8 mouse cellular contexts compared by ENCODE assay signal in genomic region chr10:12868189-12869028, GRCm38 (mm10). TPM values are rescaled to one million over a fixed set of nuclear protein-coding genes. Genes with fewer than 3 reads are reported as not detected.
DNase-seq lines count a peak whose midpoint lies in the region; ATAC-seq and TF ChIP-seq lines count a peak whose summit lies in the region.

No protein-coding gene starts in this region.

- H3K4me3 ChIP-seq in hindbrain, postnatal 0 days (ENCODE audit: low read length): peak overlapping the region; percentile 85
- H3K4me3 ChIP-seq in liver, embryonic 14.5 days (ENCODE audit: insufficient read depth in 1 of 2, low read depth in 2 of 2, low read length in 2 of 2): peak overlapping the region; percentile 55 to 64

- H3K9me3 ChIP-seq in hindbrain, postnatal 0 days (ENCODE audit: low read length): no peaks in the 10 kb centered on the region
- no peaks in the 10 kb centered on the region for H3K9me3 ChIP-seq in liver, embryonic 14.5 days (ENCODE audit: control insufficient read depth, low read length)

- H3K4me2 ChIP-seq in hindbrain, postnatal 0 days (ENCODE audit: low read depth, low read length): peak overlapping the region; percentile 96
- peak overlapping the region; percentile 86 for H3K4me2 ChIP-seq in liver, embryonic 14.5 days (ENCODE audit: low read depth)

- peaks cover 7% of the 10 kb centered on the region; the same call in 1 of the 2 replicates for H3K4me1 ChIP-seq in hindbrain, postnatal 0 days (ENCODE audit: insufficient read depth, low read length)
- H3K4me1 ChIP-seq in liver, embryonic 14.5 days (replicated peaks; ENCODE audit: control insufficient read depth in 2 of 2, insufficient read depth in 2 of 2, low read length in 1 of 2): peaks cover 0 to 6% of the 10 kb centered on the region in 2 experiments; a peak in 2 of 4 replicates

- peak overlapping the region; percentile 71 for H3K9ac ChIP-seq in hindbrain, postnatal 0 days (replicated peaks; ENCODE audit: low read length)
- peak overlapping the region; percentile 65 for H3K9ac ChIP-seq in liver, embryonic 14.5 days (replicated peaks)

- TF ChIP-seq CTCF in hindbrain, postnatal 0 days (IDR thresholded peaks at IDR 0.05; ENCODE audit: low read depth): no peak
- peak; percentile 1; the same call in 1 of the 2 replicates for TF ChIP-seq CTCF in liver, embryonic 14.5 days (IDR thresholded peaks at IDR 0.05; ENCODE audit: low read depth)

- under 1% methylated on average over 39 of the region's 41 CpGs for WGBS in hindbrain, postnatal 0 days
- 0% methylated on average over 41 of the region's 41 CpGs for WGBS in liver, embryonic 14.5 days (ENCODE audit: insufficient replicate concordance)

- H3K27ac ChIP-seq in hindbrain, postnatal 0 days: peak overlapping the region; percentile 73
- peak overlapping the region; percentile 58 for H3K27ac ChIP-seq in liver, embryonic 14.5 days

- no peak for TF ChIP-seq EP300 in liver, embryonic 14.5 days (IDR thresholded peaks at IDR 0.05; ENCODE audit: low read depth)

- peak; percentile 69 for ATAC-seq in hindbrain, postnatal 0 days
- peak; percentile 82 for ATAC-seq in liver, embryonic 14.5 days (ENCODE audit: insufficient read depth)

- H3K36me3 ChIP-seq in hindbrain, postnatal 0 days (ENCODE audit: insufficient read depth, low read length): no peaks in the 10 kb centered on the region
- no peaks in the 10 kb centered on the region for H3K36me3 ChIP-seq in liver, embryonic 14.5 days (replicated peaks; ENCODE audit: control insufficient read depth, insufficient read depth, low read depth)

- H3K27me3 ChIP-seq in hindbrain, postnatal 0 days (ENCODE audit: insufficient read depth, low read length): no peaks in the 10 kb centered on the region
- H3K27me3 ChIP-seq in liver, embryonic 14.5 days (ENCODE audit: control insufficient read depth, insufficient read depth, low read length): no peaks in the 10 kb centered on the region

- DNase-seq in right cerebral cortex, adult 18-20 months: peak; percentile 6
- DNase-seq in right cerebral cortex, postnatal 14 days: no peak
- peak; percentile 53 to 58 for DNase-seq in cerebellum, postnatal 14 days
- peak; percentile 69 for DNase-seq in gastrocnemius, postnatal 10 days
- peak; percentile 59 for DNase-seq in hindbrain, postnatal 0 days (ENCODE audit: low spot score)
- DNase-seq in liver, embryonic 14.5 days (ENCODE audit: low read depth in 3 of 3, low spot score in 3 of 3): peak; percentile 50 to 64 (median 54)
- peak; percentile 17 to 75 for DNase-seq in natural killer cell, adult 2 months (ENCODE audit: low spot score in 2 of 2)
- DNase-seq in thymus, adult 18-20 months: peak; percentile 60 to 62

RNA-seq across cellular contexts. Expression of gene Utrn, which starts 0.8 kb away (rescaled TPM):
- total RNA-seq in gastrocnemius, postnatal 10 days (2021): 10 to 100 TPM; 60.0 to 71.8 TPM
- total RNA-seq in hindbrain, postnatal 0 days (2014; rRNA removed): 24.6 and 25.8 TPM in 2 replicates
- polyA plus RNA-seq in hindbrain, postnatal 0 days (2015; fragmentation: Nextera tagmentation; extraction: Ambion mirVana): 25.0 and 27.3 TPM in 2 replicates
- polyA plus RNA-seq in liver, embryonic 14.5 days (2012; rRNA removed): 1.9 and 2.7 TPM in 2 replicates
- 4.4 and 6.0 TPM in 2 replicates for polyA plus RNA-seq in liver, embryonic 14.5 days (2014; fragmentation: Nextera tagmentation; extraction: Ambion mirVana)
